14 mouse cellular contexts compared by ENCODE assay signal in the genomic region with DNA sequence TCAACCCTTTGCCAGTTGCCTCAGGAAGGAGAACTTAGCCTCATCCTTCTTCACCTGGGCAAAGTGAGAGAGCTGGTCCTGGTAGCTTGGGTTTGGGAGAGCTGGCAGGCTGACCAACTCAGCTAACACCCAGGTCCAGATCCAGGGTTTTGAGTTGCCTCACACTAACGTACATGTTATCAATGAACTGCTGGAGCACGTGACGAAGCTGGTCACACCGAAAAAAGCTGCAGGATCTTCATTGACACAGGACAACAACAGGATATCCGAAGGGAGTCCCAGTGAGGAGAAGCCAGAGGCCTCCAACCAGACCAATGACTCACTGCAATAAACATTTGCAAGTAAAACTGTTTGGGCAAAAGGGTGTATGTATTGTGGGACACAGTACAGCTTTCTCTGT. TPM values are rescaled to one million over a fixed set of nuclear protein-coding genes. Genes with fewer than 3 reads are reported as not detected.
A peak's percentile ranks its signal among the peaks of the same experiment; 100 is the strongest.
DNase-seq lines count a peak whose midpoint lies in the region; ATAC-seq and TF ChIP-seq lines count a peak whose summit lies in the region.
"Had no signal": no experiment of that assay in that cellular context is flagged by ENCODE, and none has a peak within 500 bp of the region (broad histone marks: within the 10 kb centered on the region; RNA-seq: fewer than 3 reads in every experiment).

No protein-coding gene starts in this region.

- no peak for DNase-seq in kidney, postnatal 0 days (ENCODE audit: low spot score)
- no peak for DNase-seq in kidney, adult 18-20 months
- no peak for DNase-seq in liver, embryonic 14.5 days (ENCODE audit: low read depth in 3 of 3, low spot score in 3 of 3)
- no peak for DNase-seq in cerebellum, adult 18-20 months
- DNase-seq in Muller cell, postnatal 12 days (ENCODE audit: inconsistent ontology term) = no peak
- DNase-seq: cerebellum, adult 2 months; gastrocnemius, adult 2 months had no signal

- H3K4me1 ChIP-seq in kidney, postnatal 0 days (replicated peaks; ENCODE audit: insufficient read depth, low read length) = no peaks in the 10 kb centered on the region
- peaks cover 22% of the 10 kb centered on the region for H3K4me1 ChIP-seq in heart, embryonic 15.5 days (replicated peaks)
- peaks cover 0 to 22% of the 10 kb centered on the region in 2 experiments; a peak in 2 of 4 replicates for H3K4me1 ChIP-seq in liver, embryonic 14.5 days (replicated peaks; ENCODE audit: control insufficient read depth in 2 of 2, insufficient read depth in 2 of 2, low read length in 1 of 2)
- H3K4me1 ChIP-seq: forebrain, embryonic 13.5 days had no signal

- H3K27me3 ChIP-seq in kidney, postnatal 0 days (ENCODE audit: insufficient read depth, low read length) = no peaks in the 10 kb centered on the region
- H3K27me3 ChIP-seq in heart, embryonic 15.5 days = no peaks in the 10 kb centered on the region
- no peaks in the 10 kb centered on the region for H3K27me3 ChIP-seq in liver, embryonic 14.5 days (ENCODE audit: control insufficient read depth, insufficient read depth, low read length)
- H3K27me3 ChIP-seq: forebrain, embryonic 13.5 days; limb, embryonic 12.5 days had no signal

- H3K9me3 ChIP-seq in kidney, postnatal 0 days (replicated peaks; ENCODE audit: low read length) = no peaks in the 10 kb centered on the region
- no peaks in the 10 kb centered on the region for H3K9me3 ChIP-seq in heart, embryonic 15.5 days (replicated peaks)
- no peaks in the 10 kb centered on the region for H3K9me3 ChIP-seq in liver, embryonic 14.5 days (ENCODE audit: control insufficient read depth, low read length)
- H3K9me3 ChIP-seq: forebrain, embryonic 13.5 days; limb, embryonic 12.5 days had no signal

- 0 out of 2 replicates have a peak overlapping the region, but pooled peaks have one; percentile 19 for H3K27ac ChIP-seq in kidney, postnatal 0 days
- peak overlapping the region; percentile 78 for H3K27ac ChIP-seq in heart, embryonic 15.5 days
- no peak overlapping the region for H3K27ac ChIP-seq in liver, embryonic 14.5 days
- H3K27ac ChIP-seq: forebrain, embryonic 13.5 days; gastrocnemius, adult 2 months; limb, embryonic 12.5 days had no signal

- no peak overlapping the region for H3K4me2 ChIP-seq in kidney, postnatal 0 days (ENCODE audit: low read length)
- H3K4me2 ChIP-seq in heart, embryonic 15.5 days = no peak overlapping the region
- H3K4me2 ChIP-seq in liver, embryonic 14.5 days (ENCODE audit: low read depth) = no peak overlapping the region
- H3K4me2 ChIP-seq: forebrain, embryonic 13.5 days; limb, embryonic 12.5 days; midbrain, embryonic 11.5 days had no signal

- no peak for ATAC-seq in kidney, postnatal 0 days (replicated peaks; ENCODE audit: low FRiP score, low read depth)
- no peak; the same call in 1 of the 2 replicates for ATAC-seq in heart, embryonic 15.5 days (replicated peaks; ENCODE audit: insufficient number of reproducible peaks, insufficient read depth, low FRiP score, low read depth)
- ATAC-seq in liver, embryonic 14.5 days (ENCODE audit: insufficient read depth) = peak; percentile 21; the same call in 1 of the 2 replicates
- 0 out of 2 replicates have a peak, but pooled peaks have one; percentile 20 for ATAC-seq in megakaryocyte-erythroid progenitor cell, adult 5-6 weeks (replicated peaks; ENCODE audit: low FRiP score, low TSS enrichment, poor library complexity, severe bottlenecking)
- ATAC-seq: forebrain, embryonic 13.5 days; inflammation-experienced regulatory T-cells, adult 6 months had no signal

- TF ChIP-seq CTCF in kidney, postnatal 0 days (IDR thresholded peaks at IDR 0.05; ENCODE audit: low read depth) = no peak
- no peak for TF ChIP-seq CTCF in liver, embryonic 14.5 days (IDR thresholded peaks at IDR 0.05; ENCODE audit: low read depth)

- no peaks in the 10 kb centered on the region for H3K36me3 ChIP-seq in kidney, postnatal 0 days (ENCODE audit: insufficient read depth, low read length)
- H3K36me3 ChIP-seq in heart, embryonic 15.5 days = no peaks in the 10 kb centered on the region
- H3K36me3 ChIP-seq in liver, embryonic 14.5 days (replicated peaks; ENCODE audit: control insufficient read depth, insufficient read depth, low read depth) = no peaks in the 10 kb centered on the region
- H3K36me3 ChIP-seq: limb, embryonic 12.5 days had no signal

- no peak overlapping the region for H3K9ac ChIP-seq in kidney, postnatal 0 days (ENCODE audit: low read depth, low read length)
- H3K9ac ChIP-seq in heart, embryonic 15.5 days = no peak overlapping the region
- no peak overlapping the region for H3K9ac ChIP-seq in liver, embryonic 14.5 days (replicated peaks)
- H3K9ac ChIP-seq: forebrain, embryonic 13.5 days; limb, embryonic 12.5 days had no signal

- WGBS in kidney, postnatal 0 days = 63% methylated on average over 5 of the region's 5 CpGs
- WGBS in heart, embryonic 15.5 days = 38% methylated on average over 5 of the region's 5 CpGs
- WGBS in liver, embryonic 14.5 days (ENCODE audit: insufficient replicate concordance) = 9% methylated on average over 5 of the region's 5 CpGs

- H3K4me3 ChIP-seq in kidney, postnatal 0 days (replicated peaks; ENCODE audit: low read depth, low read length) = no peak overlapping the region
- H3K4me3 ChIP-seq in heart, embryonic 15.5 days = no peak overlapping the region
- H3K4me3 ChIP-seq in liver, embryonic 14.5 days (ENCODE audit: insufficient read depth in 1 of 2, low read depth in 2 of 2, low read length in 2 of 2) = no peak overlapping the region
- H3K4me3 ChIP-seq: forebrain, embryonic 13.5 days; gastrocnemius, adult 2 months; limb, embryonic 12.5 days; myocyte had no signal

- no peak for TF ChIP-seq EP300 in liver, embryonic 14.5 days (IDR thresholded peaks at IDR 0.05; ENCODE audit: low read depth)

RNA-seq across cellular contexts. Expression of gene Dyrk1a, which starts 9.2 kb away (rescaled TPM):
- 8.5 and 8.6 TPM in 2 replicates for polyA plus RNA-seq in kidney, postnatal 0 days (2015; fragmentation: Nextera tagmentation; extraction: Ambion mirVana)
- 7.1 and 7.3 TPM in 2 replicates for polyA plus RNA-seq in heart, embryonic 15.5 days (2015; fragmentation: Nextera tagmentation; extraction: Ambion mirVana)
- 7.5 and 9.2 TPM in 2 replicates for polyA plus RNA-seq in liver, embryonic 14.5 days (2012; rRNA removed)
- 5.0 and 5.6 TPM in 2 replicates for polyA plus RNA-seq in liver, embryonic 14.5 days (2014; fragmentation: Nextera tagmentation; extraction: Ambion mirVana)
- total RNA-seq in megakaryocyte-erythroid progenitor cell, adult 5-6 weeks (2014; fragmentation: Nextera tagmentation) = 39.5 and 43.9 TPM in 2 replicates
- total RNA-seq in megakaryocyte-erythroid progenitor cell, adult 5-6 weeks (2017) = 59.8 and 62.4 TPM in 2 replicates

RNA-seq across cellular contexts. Expression of gene Vps26c, which starts 34.0 kb away (rescaled TPM):
- 42.3 and 48.9 TPM in 2 replicates for polyA plus RNA-seq in kidney, postnatal 0 days (2015; fragmentation: Nextera tagmentation; extraction: Ambion mirVana)
- polyA plus RNA-seq in heart, embryonic 15.5 days (2015; fragmentation: Nextera tagmentation; extraction: Ambion mirVana) = 41.0 and 49.6 TPM in 2 replicates
- 12.2 and 13.3 TPM in 2 replicates for polyA plus RNA-seq in liver, embryonic 14.5 days (2012; rRNA removed)
- 18.3 and 18.8 TPM in 2 replicates for polyA plus RNA-seq in liver, embryonic 14.5 days (2014; fragmentation: Nextera tagmentation; extraction: Ambion mirVana)
- total RNA-seq in megakaryocyte-erythroid progenitor cell, adult 5-6 weeks (2014; fragmentation: Nextera tagmentation) = 23.1 and 29.9 TPM in 2 replicates
- total RNA-seq in megakaryocyte-erythroid progenitor cell, adult 5-6 weeks (2017) = 15.1 and 35.5 TPM in 2 replicates

Comparison
In these comparisons a context has a peak if more than half of its experiments do, and no peak if none do; other contexts are left out.
1. ATAC-seq: peak in liver, embryonic 14.5 days (single experiment) and megakaryocyte-erythroid progenitor cell, adult 5-6 weeks (single experiment); none in kidney, postnatal 0 days (single experiment) and heart, embryonic 15.5 days (single experiment).